Mouse (Mus musculus) MN1 (cell line): ENCODE results near the gene Parp1.
A peak's percentile ranks its signal among the peaks of the same experiment; 100 is the strongest.
"Not testable (repeated sequence)": the region's sequence is repeated elsewhere in the genome, so short reads cannot be mapped to it uniquely, and the experiment has no call there.

Source experiments
- DNase-seq: peaks from one replicate; pipeline ENCODE4 v3.0.0-alpha.2; 2016; ENCODE audit warnings: low spot score

Parp1 gene

GRCm38 (mm10) chr1:180561187-180561586, 7.5 kb upstream of the Parp1 start:
- DNase-seq, result no peak

GRCm38 (mm10) chr1:180564885-180565284, 3.8 kb upstream of the Parp1 start:
- DNase-seq, result no peak

GRCm38 (mm10) chr1:180567761-180568160, 963 bp upstream of the Parp1 start:
- no peak for DNase-seq

- DNase-seq, result no peak
Observed at GRCm38 (mm10) chr1:180568248-180568647, 476 bp upstream of the Parp1 start.

- no peak for DNase-seq
Observed at GRCm38 (mm10) chr1:180569453-180569852, 729 bp downstream of the Parp1 start.

- no peak for DNase-seq
Observed at GRCm38 (mm10) chr1:180570181-180570580, 1.5 kb downstream of the Parp1 start.

- DNase-seq, result no peak
Observed at GRCm38 (mm10) chr1:180571018-180571589, 2.4 kb downstream of the Parp1 start.

- not testable (repeated sequence) for DNase-seq
Observed at GRCm38 (mm10) chr1:180571721-180572120, 3.0 kb downstream of the Parp1 start.

GRCm38 (mm10) chr1:180572154-180572553, 3.4 kb downstream of the Parp1 start:
- DNase-seq, result no peak

- DNase-seq, result no peak
Observed at GRCm38 (mm10) chr1:180576524-180576923, 7.8 kb downstream of the Parp1 start.

GRCm38 (mm10) chr1:180577837-180578236, 9.1 kb downstream of the Parp1 start:
- DNase-seq, result no peak

GRCm38 (mm10) chr1:180587792-180588442, 19.2 kb downstream of the Parp1 start:
- no peak for DNase-seq

- no peak for DNase-seq
Observed at GRCm38 (mm10) chr1:180600578-180600977, 31.9 kb downstream of the Parp1 start.

GRCm38 (mm10) chr1:180601806-180602205, 33.1 kb downstream of the Parp1 start:
- no peak for DNase-seq

- peak; percentile 52 for DNase-seq
Observed at GRCm38 (mm10) chr1:180604579-180604978, 35.9 kb downstream of the Parp1 start.

- DNase-seq, result no peak
Observed at GRCm38 (mm10) chr1:180606106-180606505, 37.4 kb downstream of the Parp1 start.

- DNase-seq, result no peak
Observed at GRCm38 (mm10) chr1:180606796-180607577, 38.3 kb downstream of the Parp1 start.

- DNase-seq, result no peak
Observed at GRCm38 (mm10) chr1:180607578-180607879, 38.8 kb downstream of the Parp1 start.

GRCm38 (mm10) chr1:180611842-180612241, 43.1 kb downstream of the Parp1 start:
- not testable (repeated sequence) for DNase-seq

- DNase-seq, result no peak
Observed at GRCm38 (mm10) chr1:180616762-180617161, 48.0 kb downstream of the Parp1 start.

GRCm38 (mm10) chr1:180622389-180622788, 53.7 kb downstream of the Parp1 start:
- DNase-seq, result peak; percentile 17

GRCm38 (mm10) chr1:180623911-180624310, 55.2 kb downstream of the Parp1 start:
- peak; percentile 22 for DNase-seq

- no peak for DNase-seq
Observed at GRCm38 (mm10) chr1:180626141-180626540, 57.4 kb downstream of the Parp1 start.
